Mouse (Mus musculus) thymus, postnatal 0 days (tissue): ENCODE results near the gene Nr0b2. TPM values are rescaled to one million over a fixed set of nuclear protein-coding genes. Genes with fewer than 3 reads are reported as not detected.

ENCODE experiments used
- DNase-seq: peaks from one replicate; pipeline ENCODE4 v3.0.0-alpha.2; 2015; ENCODE audit warnings: low spot score
- polyA plus RNA-seq: library from polyadenylated mRNA; unstranded; fragments of >200 nt; fragmentation: Nextera tagmentation; extraction: Ambion mirVana; gene quantifications from 2 replicates; pipeline ENCODE4 v1.2.1, GENCODE M21; 2015

Nr0b2 gene
- polyA plus RNA-seq, 1 experiment from 2014 or later, result 0.33 TPM

DNA sequence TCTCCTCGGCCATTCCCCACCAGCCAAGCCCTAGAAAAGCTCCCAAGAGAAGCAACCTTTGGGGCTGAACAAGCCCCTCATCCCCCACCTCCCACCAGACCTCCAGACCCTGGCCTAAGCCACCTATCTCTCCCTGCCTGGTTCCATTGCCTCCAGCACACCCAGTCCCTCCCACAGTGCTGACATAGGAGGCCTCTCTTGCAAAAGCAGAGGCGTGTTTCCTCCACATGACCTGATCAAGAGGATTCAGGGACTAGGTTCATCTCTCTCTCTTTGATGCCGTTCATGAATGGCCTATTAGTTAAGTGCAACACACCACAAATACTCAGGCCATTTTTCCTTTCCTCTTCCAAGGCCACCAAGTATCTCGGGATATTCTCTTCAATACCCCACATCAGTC lies 6.7 kb downstream of the Nr0b2 start:
- no peak for DNase-seq

- no peak for DNase-seq
These were observed 8.4 kb downstream of the Nr0b2 start for GRCm38 (mm10) chr4:133561622-133562021.

DNA sequence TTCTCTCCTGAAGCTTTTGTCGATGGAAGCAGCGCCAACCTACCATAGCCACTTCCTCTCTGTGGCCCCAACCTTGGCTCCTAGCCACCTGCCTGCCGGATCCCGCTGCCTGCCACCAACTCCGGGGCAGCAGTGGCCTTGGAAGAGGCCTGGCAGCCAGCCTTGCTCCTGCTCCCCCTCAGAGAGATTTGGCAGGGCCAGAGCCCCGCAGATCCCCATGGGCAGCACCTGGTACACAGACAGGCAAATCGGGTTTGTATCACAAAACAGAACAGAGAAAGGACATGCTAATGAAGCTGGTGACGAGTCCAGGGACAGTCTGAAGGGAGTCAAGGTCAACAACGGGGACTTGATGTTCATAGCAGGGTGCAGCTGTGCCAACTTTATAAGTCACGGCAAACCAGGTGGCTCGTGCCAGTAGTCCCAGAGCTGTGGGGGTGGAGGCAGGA lies 10.0 kb downstream of the Nr0b2 start:
- no peak for DNase-seq

GRCm38 (mm10) chr4:133567251-133567650 lies 14.1 kb downstream of the Nr0b2 start:
- DNase-seq, result no peak

GRCm38 (mm10) chr4:133569291-133570065 lies 16.3 kb downstream of the Nr0b2 start:
- no peak for DNase-seq

DNA sequence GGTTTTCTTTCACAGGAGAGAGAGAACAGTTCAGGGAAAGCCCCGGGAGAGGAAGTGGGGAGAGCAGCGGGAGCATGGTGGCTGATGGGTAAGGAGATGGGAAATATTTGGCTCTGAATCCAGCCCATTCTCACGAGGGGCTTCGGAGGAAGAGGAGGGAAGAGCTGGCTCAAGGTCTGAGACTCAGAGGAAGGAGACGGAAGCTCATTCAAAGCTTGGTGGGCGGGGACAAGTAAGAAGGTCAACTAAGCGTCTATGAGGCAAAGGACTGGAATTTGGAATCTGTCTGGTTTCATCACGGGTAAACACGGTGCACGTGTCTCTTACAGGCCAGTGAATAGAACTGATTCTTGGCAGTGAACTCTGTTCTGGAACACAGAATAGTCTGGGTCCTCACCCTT lies 16.9 kb downstream of the Nr0b2 start:
- DNase-seq, result no peak

DNA sequence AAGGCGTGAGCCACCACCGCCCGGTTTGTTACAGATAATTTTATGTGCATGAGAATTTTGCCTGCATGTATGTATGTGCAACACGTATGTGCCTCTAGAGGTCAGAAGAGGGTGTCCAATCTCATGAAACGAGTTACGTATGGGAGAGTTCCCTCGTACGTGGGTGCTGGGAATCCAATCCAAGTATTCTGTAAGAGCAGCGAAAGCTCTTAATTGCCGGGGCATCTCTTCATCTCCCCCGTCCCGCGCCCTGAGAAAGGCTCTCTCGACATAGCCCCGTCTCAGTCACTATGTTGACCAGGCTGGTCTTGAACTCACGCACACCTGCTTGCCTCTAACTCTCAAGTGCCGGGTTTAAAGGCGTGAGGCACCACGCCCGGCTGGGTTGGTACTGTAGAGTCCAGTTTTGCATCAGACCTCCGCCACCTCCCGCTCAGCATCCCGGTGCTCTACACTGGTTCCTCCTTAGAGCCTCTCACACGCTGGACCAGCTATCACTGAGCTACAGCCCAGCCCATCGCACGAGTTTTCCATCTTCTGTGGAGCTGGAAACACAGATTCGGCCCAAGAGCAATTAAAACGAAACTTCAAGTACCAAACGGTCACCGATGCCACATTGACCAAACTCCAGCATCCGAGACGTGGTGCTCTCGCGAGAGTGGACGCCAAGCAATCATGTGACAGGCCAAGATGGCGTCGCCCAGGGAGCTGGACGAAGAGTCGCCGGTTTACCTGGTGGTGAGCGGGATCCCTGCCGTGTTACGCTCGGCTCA lies 21.1 kb downstream of the Nr0b2 start, which contains the start of gene Gpatch3:
Gene Gpatch3 (plus strand): TSS at position 676 of the 773 bp plus-strand sequence.
- peak; percentile 84 for DNase-seq

- DNase-seq, result no peak
These were observed 21.6 kb downstream of the Nr0b2 start for GRCm38 (mm10) chr4:133574843-133575202.

DNA sequence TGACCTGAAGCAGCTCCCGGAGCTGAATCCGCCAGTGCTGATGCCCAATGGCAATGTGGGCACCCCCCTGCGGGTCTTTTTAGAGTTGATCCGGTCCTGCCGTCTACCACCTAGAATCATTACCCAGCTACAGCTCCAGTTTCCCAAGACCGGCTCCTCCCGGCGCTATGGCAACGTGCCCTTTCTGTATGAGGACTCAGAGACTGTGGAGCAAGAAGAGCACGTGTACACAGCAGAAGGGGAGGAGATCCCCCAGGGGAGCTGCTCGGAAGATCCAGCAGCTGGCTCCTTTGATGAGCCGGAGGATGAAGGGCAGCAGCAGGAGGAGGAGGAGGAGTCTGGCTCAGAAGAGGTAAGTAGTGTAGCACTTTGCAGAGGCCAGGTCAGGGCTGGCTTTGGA lies 24.8 kb downstream of the Nr0b2 start:
- DNase-seq, result no peak

DNA sequence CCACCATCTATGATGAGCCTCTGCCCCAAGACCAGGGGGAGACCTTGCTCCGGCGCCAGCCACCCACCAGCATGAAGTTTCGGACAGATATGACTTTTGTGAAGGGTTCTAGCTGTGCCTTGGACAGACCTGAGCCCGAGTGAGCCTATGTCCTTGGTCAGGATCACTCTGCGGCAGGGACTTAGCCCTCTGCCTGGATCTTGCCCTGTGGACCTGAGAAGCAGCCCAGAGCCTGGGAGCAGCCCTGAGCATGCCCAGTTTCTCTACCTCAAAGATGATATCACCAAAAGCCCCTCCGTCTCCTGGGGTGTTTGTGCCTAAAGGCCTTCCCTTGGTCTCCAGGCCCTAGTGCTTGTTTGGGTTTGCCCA lies 30.5 kb downstream of the Nr0b2 start:
- DNase-seq, result no peak

DNA sequence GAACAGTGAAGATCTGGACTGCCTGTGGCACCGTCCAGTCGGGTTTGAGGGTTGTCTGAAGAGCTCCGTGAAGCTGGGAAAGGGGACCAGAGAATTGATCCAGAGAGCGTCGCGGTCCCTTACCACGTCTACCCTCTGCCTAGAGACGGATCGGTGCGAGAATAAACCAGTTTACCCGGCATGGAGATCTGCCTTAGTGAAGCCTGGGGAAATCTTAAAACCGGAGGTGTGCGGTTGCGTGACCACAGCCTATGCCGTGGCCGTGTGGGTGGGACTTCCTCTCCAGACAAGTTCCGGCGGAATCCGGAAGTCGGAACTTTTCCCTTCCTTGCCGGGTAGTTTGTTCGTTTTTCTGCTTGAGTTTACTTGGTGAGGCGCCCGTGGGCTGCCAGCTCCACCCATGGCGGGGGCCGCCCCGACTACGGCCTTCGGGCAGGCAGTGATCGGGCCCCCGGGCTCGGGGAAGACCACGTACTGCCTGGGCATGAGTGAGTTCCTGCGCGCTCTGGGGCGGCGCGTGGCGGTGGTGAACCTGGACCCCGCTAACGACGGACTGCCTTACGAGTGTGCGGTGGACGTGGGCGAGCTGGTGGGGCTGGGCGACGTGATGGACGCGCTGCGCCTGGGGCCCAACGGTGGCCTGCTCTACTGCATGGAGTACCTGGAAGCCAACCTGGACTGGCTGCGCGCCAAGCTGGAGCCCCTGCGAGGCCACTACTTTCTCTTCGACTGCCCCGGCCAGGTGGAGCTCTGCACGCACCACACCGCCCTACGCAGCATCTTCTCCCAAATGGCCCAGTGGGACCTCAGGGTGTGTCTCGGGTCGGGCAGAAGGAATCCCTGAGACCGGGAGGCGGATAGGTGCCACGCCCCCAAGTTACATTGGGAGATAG lies 31.1 kb downstream of the Nr0b2 start, which contains the start of gene Gpn2:
Gene Gpn2 (plus strand): TSS at position 304 of the 893 bp plus-strand sequence.
- peak; percentile 91 for DNase-seq

DNA sequence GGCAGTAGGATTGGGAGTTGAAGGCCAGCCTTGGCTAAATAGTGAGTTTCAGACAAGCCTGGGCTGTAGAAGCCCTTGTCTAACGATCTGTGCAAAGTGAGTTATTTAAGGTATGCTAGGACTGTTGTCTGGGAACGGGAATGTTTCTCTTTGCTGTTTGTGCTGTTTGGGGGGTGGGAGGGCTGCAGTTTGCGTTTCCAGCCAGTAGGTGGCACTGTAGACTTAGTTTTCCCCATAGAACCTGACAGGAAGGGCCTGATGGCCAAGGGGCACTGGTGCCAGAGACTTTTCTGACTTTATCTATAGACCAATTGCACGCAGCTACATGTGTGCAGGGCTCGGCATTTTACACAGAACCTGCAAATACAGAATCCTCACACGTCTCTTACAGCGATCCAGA lies 39.4 kb downstream of the Nr0b2 start:
- DNase-seq, result peak; percentile 73

DNA sequence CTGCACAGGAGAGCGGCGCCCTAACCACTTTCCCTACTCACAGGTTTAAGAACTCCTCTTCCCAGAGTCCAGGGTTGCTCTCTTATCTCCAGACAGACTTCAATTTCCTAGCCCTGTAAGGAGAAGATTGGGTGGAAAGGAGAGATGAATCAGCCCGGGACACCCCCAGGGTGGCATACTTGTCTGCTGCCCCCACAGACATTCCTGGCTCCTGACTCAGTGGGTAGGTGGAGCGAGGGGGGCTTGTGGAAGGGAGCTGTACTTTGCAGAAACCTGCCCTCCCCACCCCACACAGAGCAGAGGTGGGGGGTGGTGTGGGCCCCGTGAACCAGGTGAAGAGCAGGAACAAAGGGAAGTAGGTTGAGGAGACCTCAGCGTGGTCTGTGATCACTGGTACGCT lies 42.4 kb downstream of the Nr0b2 start:
- DNase-seq, result no peak

- no peak for DNase-seq
These were observed 42.9 kb downstream of the Nr0b2 start for GRCm38 (mm10) chr4:133596084-133596483.

- DNase-seq, result no peak
These were observed 45.4 kb downstream of the Nr0b2 start for GRCm38 (mm10) chr4:133598616-133599015.

- no peak for DNase-seq
These were observed 45.9 kb downstream of the Nr0b2 start for GRCm38 (mm10) chr4:133599116-133599515.

GRCm38 (mm10) chr4:133599571-133600073 lies 46.4 kb downstream of the Nr0b2 start:
- no peak for DNase-seq

- no peak for DNase-seq
These were observed 47.1 kb downstream of the Nr0b2 start for GRCm38 (mm10) chr4:133600306-133600705.

GRCm38 (mm10) chr4:133601721-133602218 lies 48.6 kb downstream of the Nr0b2 start, which contains the start of gene Sfn:
Sfn (minus strand) TSS chr4:133602168.
- peak; percentile 52 for DNase-seq

GRCm38 (mm10) chr4:133603056-133603455 lies 49.9 kb downstream of the Nr0b2 start:
- DNase-seq, result no peak

GRCm38 (mm10) chr4:133604175-133604574 lies 51.0 kb downstream of the Nr0b2 start:
- no peak for DNase-seq
